Mouse (Mus musculus): ENCODE results near the gene Bag3. TPM values are rescaled to one million over a fixed set of nuclear protein-coding genes. Genes with fewer than 3 reads are reported as not detected.

Bag3 gene
- total RNA-seq, 1 experiment from 2014 or later = 4.9 TPM

- no peak for ATAC-seq (replicated peaks; ENCODE audit: low read depth, poor library complexity, severe bottlenecking)
These were observed 12.7 kb downstream of the Bag3 start for GRCm38 (mm10) chr7:128536074-128536473.

- ATAC-seq (replicated peaks; ENCODE audit: low read depth, poor library complexity, severe bottlenecking) = no peak
These were observed 14.3 kb downstream of the Bag3 start for GRCm38 (mm10) chr7:128537676-128538075.

- no peak for ATAC-seq (replicated peaks; ENCODE audit: low read depth, poor library complexity, severe bottlenecking)
These were observed 14.8 kb downstream of the Bag3 start for GRCm38 (mm10) chr7:128538196-128538595.

GRCm38 (mm10) chr7:128538769-128539168, 15.4 kb downstream of the Bag3 start:
- no peak for ATAC-seq (replicated peaks; ENCODE audit: low read depth, poor library complexity, severe bottlenecking)

GRCm38 (mm10) chr7:128540111-128540510, 16.7 kb downstream of the Bag3 start:
- ATAC-seq (replicated peaks; ENCODE audit: low read depth, poor library complexity, severe bottlenecking) = no peak

GRCm38 (mm10) chr7:128540734-128541133, 17.3 kb downstream of the Bag3 start:
- no peak for ATAC-seq (replicated peaks; ENCODE audit: low read depth, poor library complexity, severe bottlenecking)

- no peak for ATAC-seq (replicated peaks; ENCODE audit: low read depth, poor library complexity, severe bottlenecking)
These were observed 17.8 kb downstream of the Bag3 start for GRCm38 (mm10) chr7:128541186-128541585.

- no peak for ATAC-seq (replicated peaks; ENCODE audit: low read depth, poor library complexity, severe bottlenecking)
These were observed 18.4 kb downstream of the Bag3 start for GRCm38 (mm10) chr7:128541771-128542170.

- ATAC-seq (replicated peaks; ENCODE audit: low read depth, poor library complexity, severe bottlenecking) = no peak
These were observed 19.1 kb downstream of the Bag3 start for GRCm38 (mm10) chr7:128542488-128542887.

GRCm38 (mm10) chr7:128543148-128543855, 19.9 kb downstream of the Bag3 start:
- no peak for ATAC-seq (replicated peaks; ENCODE audit: low read depth, poor library complexity, severe bottlenecking)

- ATAC-seq (replicated peaks; ENCODE audit: low read depth, poor library complexity, severe bottlenecking) = no peak
These were observed 20.5 kb downstream of the Bag3 start for GRCm38 (mm10) chr7:128543961-128544360.

- ATAC-seq (replicated peaks; ENCODE audit: low read depth, poor library complexity, severe bottlenecking) = no peak
These were observed 21.3 kb downstream of the Bag3 start for GRCm38 (mm10) chr7:128544566-128545262.

GRCm38 (mm10) chr7:128546031-128546430, 22.6 kb downstream of the Bag3 start:
- ATAC-seq (replicated peaks; ENCODE audit: low read depth, poor library complexity, severe bottlenecking) = no peak

GRCm38 (mm10) chr7:128549137-128549536, 25.7 kb downstream of the Bag3 start:
- no peak for ATAC-seq (replicated peaks; ENCODE audit: low read depth, poor library complexity, severe bottlenecking)

GRCm38 (mm10) chr7:128550328-128551086, 27.1 kb downstream of the Bag3 start:
- ATAC-seq (replicated peaks; ENCODE audit: low read depth, poor library complexity, severe bottlenecking) = 0 out of 2 replicates have a peak, but pooled peaks have one; percentile 23

- ATAC-seq (replicated peaks; ENCODE audit: low read depth, poor library complexity, severe bottlenecking) = no peak
These were observed 27.7 kb downstream of the Bag3 start for GRCm38 (mm10) chr7:128551087-128551457.

GRCm38 (mm10) chr7:128553105-128553705, 29.8 kb downstream of the Bag3 start:
- peak; percentile 70 for ATAC-seq (replicated peaks; ENCODE audit: low read depth, poor library complexity, severe bottlenecking)

- no peak for ATAC-seq (replicated peaks; ENCODE audit: low read depth, poor library complexity, severe bottlenecking)
These were observed 31.1 kb downstream of the Bag3 start for GRCm38 (mm10) chr7:128554502-128554901.

- no peak for ATAC-seq (replicated peaks; ENCODE audit: low read depth, poor library complexity, severe bottlenecking)
These were observed 31.8 kb downstream of the Bag3 start for GRCm38 (mm10) chr7:128555141-128555750.

- no peak for ATAC-seq (replicated peaks; ENCODE audit: low read depth, poor library complexity, severe bottlenecking)
These were observed 33.6 kb downstream of the Bag3 start for GRCm38 (mm10) chr7:128556923-128557430.
